Mouse (Mus musculus) CH12.LX (cell line): ENCODE data around the gene Colca2.

Source experiments
- E2F4 ChIP-seq: IDR thresholded peaks from 2 replicates; pipeline ENCODE4 v1.6.1; 2011; ENCODE audit warnings: low read depth, low read length, improper control_type of control experiment; ENCODE audit not compliant: insufficient replicate concordance
- MXI1 ChIP-seq: IDR thresholded peaks from 2 replicates; pipeline ENCODE4 v1.6.1; 2011; ENCODE audit warnings: mild to moderate bottlenecking, low read depth, low read length, improper control_type of control experiment
- POLR2A ChIP-seq: IDR thresholded peaks from 2 replicates; pipeline ENCODE4 v1.6.1; 2011; ENCODE audit warnings: low read depth, mild to moderate bottlenecking, improper control_type of control experiment, low read length
- POLR2AphosphoS2 ChIP-seq: IDR thresholded peaks from 2 replicates; pipeline ENCODE4 v1.6.1; 2011; ENCODE audit warnings: low read depth, low read length, improper control_type of control experiment
- RCOR1 ChIP-seq: conservative IDR thresholded peaks from 2 replicates; pipeline ENCODE4 v1.6.1; 2012; ENCODE audit warnings: low read depth, mild to moderate bottlenecking, inconsistent platforms, low read length, improper control_type of control experiment

- TF ChIP-seq RCOR1 (no peak), POLR2A (0 out of 2 replicates have a peak, but pooled peaks have one; percentile 4), POLR2AphosphoS2 (0 out of 2 replicates have a peak, but pooled peaks have one; percentile 5), MXI1 (no peak), E2F4 (no peak)
Measured at GRCm38 (mm10) chr9:51292674-51293073, 14.3 kb upstream of the Colca2 start.
